Mouse (Mus musculus) G1E (cell line): ENCODE measurements around the gene Arid2. TPM values are rescaled to one million over a fixed set of nuclear protein-coding genes. Genes with fewer than 3 reads are reported as not detected.

Experiments used
- ATAC-seq: 2 replicates; pipeline ENCODE4 v1.8.0; 2016; ENCODE audit warnings: mild to moderate bottlenecking; ENCODE audit not compliant: insufficient number of reproducible peaks, poor library complexity, low FRiP score, severe bottlenecking; ENCODE audit errors: extremely low read depth
- DNase-seq: peaks from one replicate; pipeline ENCODE4 v3.0.0; 2012; ENCODE audit warnings: low spot score
- H3K27me3 ChIP-seq: 2 replicates; pipeline ENCODE4 v1.6.1; 2012; ENCODE audit warnings: mild to moderate bottlenecking, low read length, inconsistent platforms; ENCODE audit not compliant: insufficient read depth
- H3K36me3 ChIP-seq: replicated peaks from 2 replicates; pipeline ENCODE3; 2012; ENCODE audit warnings: mild to moderate bottlenecking, inconsistent platforms
- H3K4me1 ChIP-seq: 2 replicates; pipeline ENCODE4 v1.6.1; 2012; ENCODE audit warnings: low read depth, low read length, inconsistent platforms, mixed read lengths; ENCODE audit not compliant: insufficient read depth
- H3K4me3 ChIP-seq: 2 replicates; pipeline ENCODE4 v1.5.1; 2012; ENCODE audit warnings: low read depth, mild to moderate bottlenecking, inconsistent platforms, low read length, moderate library complexity, mixed read lengths
- H3K9me3 ChIP-seq: replicated peaks from 2 replicates; pipeline ENCODE4 v1.6.1; 2012; ENCODE audit warnings: inconsistent platforms
- CTCF ChIP-seq: IDR thresholded peaks from 2 replicates; pipeline ENCODE4 v1.5.1; 2012; ENCODE audit warnings: low read depth, low read length, inconsistent platforms, mixed read lengths
- GATA1 ChIP-seq: IDR thresholded peaks from 2 replicates; pipeline ENCODE4 v1.6.1; 2012; ENCODE audit warnings: borderline replicate concordance, low read length, inconsistent platforms, mixed read lengths
- GATA2 ChIP-seq: IDR thresholded peaks from 2 replicates; pipeline ENCODE4 v1.6.1; 2012; ENCODE audit warnings: low read depth, low read length, inconsistent platforms, borderline replicate concordance
- POLR2AphosphoS5 ChIP-seq: IDR thresholded peaks from 2 replicates; pipeline ENCODE4 v1.6.1; 2012; ENCODE audit warnings: low read depth, low read length, inconsistent platforms; ENCODE audit not compliant: insufficient replicate concordance
- TAL1 ChIP-seq: conservative IDR thresholded peaks from 2 replicates; pipeline ENCODE4 v1.6.1; 2012; ENCODE audit warnings: low read depth, low read length, inconsistent platforms, mixed read lengths
- polyA plus RNA-seq: library from polyadenylated mRNA; stranded (reverse); fragments of >175 nt; gene quantifications from 2 replicates; pipeline ENCODE4 v1.2.3, GENCODE M21; 2012
- total RNA-seq, 2 experiments: library from RNA; stranded (forward) in 1 of 2; stranded (reverse) in 1 of 2; fragments of 200-1000 nt in 1 of 2; fragments of >200 nt in 1 of 2; fragmentation: Nextera tagmentation in 1 of 2; gene quantifications; 2 replicates each; pipeline ENCODE4 v1.2.3; 2014 to 2017

Gene Arid2
- total and polyA plus RNA-seq, 3 experiments = 15.8 to 100 (median 48.7) TPM

GRCm38 (mm10) chr15:96388565-96388964 is 101.2 kb downstream of the Arid2 start:
- peaks cover 81% of the 10 kb centered on the region for H3K36me3 ChIP-seq
- H3K4me1 ChIP-seq = no peaks in the 10 kb centered on the region
- ATAC-seq (no peak), DNase-seq (no peak)
- H3K9me3 ChIP-seq = no peaks in the 10 kb centered on the region
- H3K4me3 ChIP-seq = no peak overlapping the region
- TF ChIP-seq TAL1 = no peak
- TF ChIP-seq GATA1 = no peak
- no peak for TF ChIP-seq POLR2AphosphoS5
- TF ChIP-seq CTCF = no peak
- TF ChIP-seq GATA2 = no peak
- H3K27me3 ChIP-seq = no peaks in the 10 kb centered on the region

- no peak for TF ChIP-seq POLR2AphosphoS5
- no peak for TF ChIP-seq TAL1
- no peak for TF ChIP-seq CTCF
- no peak for TF ChIP-seq GATA2
- TF ChIP-seq GATA1 = no peak
- Histone ChIP-seq H3K27me3 (no peaks in the 10 kb centered on the region), H3K4me1 (no peaks in the 10 kb centered on the region), H3K9me3 (no peaks in the 10 kb centered on the region), H3K36me3 (peaks cover 94% of the 10 kb centered on the region), H3K4me3 (no peak overlapping the region)
- ATAC-seq = no peak
- no peak for DNase-seq
These were observed 105.6 kb downstream of the Arid2 start for GRCm38 (mm10) chr15:96392878-96393277.

DNA sequence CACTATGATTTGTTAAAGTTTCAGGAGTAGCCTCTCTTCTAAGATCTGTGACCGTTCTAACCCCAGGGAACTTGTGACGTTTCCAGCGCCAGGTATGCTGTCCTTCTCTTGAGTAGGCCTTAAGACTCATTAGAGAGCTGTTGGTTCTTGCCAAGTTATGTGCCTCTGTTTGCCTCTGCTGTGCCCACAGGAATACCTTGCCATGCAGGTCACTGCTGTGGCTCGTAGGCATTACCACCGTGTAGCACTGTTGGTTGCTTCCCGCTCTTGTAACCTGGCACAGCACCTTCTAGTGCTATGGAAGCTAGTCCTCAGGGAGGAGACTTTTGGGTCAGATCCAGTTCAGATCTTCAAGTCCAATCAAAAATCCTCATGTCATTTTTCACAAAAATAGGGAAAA is 107.8 kb downstream of the Arid2 start:
- TF ChIP-seq POLR2AphosphoS5 (no peak), GATA1 (no peak)

DNA sequence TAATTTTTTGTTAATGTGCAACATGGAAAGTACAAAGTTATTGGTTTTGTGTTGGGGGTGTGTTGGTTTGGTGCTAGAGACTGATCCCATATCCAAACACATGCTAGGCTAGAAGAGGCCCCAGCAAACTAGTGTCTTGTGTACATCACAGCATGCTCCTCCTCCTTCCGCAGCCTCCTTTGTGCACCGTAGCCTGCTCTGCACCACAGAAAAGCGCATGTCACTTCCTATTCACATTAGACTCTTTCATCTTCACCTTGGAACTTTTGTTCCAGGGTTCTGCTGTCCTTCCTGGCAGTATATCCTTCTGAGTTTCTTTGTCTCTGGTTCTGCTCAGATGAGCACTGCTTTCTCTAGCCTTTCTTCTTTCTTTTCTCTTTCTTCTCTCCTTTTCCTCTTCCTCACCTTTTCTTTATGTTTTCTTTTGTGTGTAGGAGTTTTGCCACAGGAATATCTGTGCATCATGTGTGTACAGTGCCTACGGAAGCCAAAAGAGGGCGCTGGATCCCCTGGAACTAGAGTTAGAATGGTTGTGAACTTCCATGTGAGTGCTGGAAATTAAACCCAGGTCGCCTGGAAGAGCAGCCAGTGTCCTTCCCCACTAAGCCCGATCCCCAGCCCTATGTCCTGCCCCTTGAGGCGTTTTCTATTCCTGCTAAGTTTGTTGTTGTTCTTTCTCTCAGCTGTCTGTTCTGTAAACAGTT is 109.5 kb downstream of the Arid2 start:
- peaks cover 88% of the 10 kb centered on the region for H3K36me3 ChIP-seq
- H3K27me3 ChIP-seq = no peaks in the 10 kb centered on the region
- H3K4me3 ChIP-seq = no peak overlapping the region
- no peaks in the 10 kb centered on the region for H3K4me1 ChIP-seq
- ATAC-seq (no peak), DNase-seq (no peak)
- H3K9me3 ChIP-seq = no peaks in the 10 kb centered on the region
- TF ChIP-seq TAL1 (no peak), CTCF (no peak), GATA2 (no peak), GATA1 (no peak), POLR2AphosphoS5 (no peak)

More for the DNA sequence above, 107.8 kb downstream of the Arid2 start:
- Histone ChIP-seq H3K36me3 (peaks cover 93% of the 10 kb centered on the region), H3K9me3 (no peaks in the 10 kb centered on the region), H3K4me3 (no peak overlapping the region), H3K27me3 (no peaks in the 10 kb centered on the region), H3K4me1 (no peaks in the 10 kb centered on the region)
- DNase-seq (no peak), ATAC-seq (no peak)

DNA sequence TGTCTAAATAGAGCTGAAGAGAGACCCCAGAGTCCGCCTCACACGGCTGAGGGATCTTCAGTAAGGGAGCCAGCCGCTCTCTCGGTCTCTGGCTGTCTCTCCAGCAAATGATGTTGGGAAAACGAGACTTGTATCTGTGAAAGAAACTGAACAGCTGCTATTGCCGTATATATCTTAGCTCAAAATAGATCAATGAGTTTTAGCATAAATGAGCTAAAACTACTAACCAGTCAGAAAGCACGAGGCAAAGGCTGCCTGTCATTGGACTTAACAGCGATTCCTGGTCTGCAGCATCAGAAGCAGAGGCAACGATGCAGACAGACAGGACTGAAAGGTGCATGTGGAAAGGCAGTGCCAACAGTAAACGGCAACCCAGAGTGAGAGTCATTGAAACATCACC is 111.0 kb downstream of the Arid2 start:
- Histone ChIP-seq H3K36me3 (peaks cover 88% of the 10 kb centered on the region), H3K9me3 (no peaks in the 10 kb centered on the region), H3K4me1 (no peaks in the 10 kb centered on the region), H3K4me3 (no peak overlapping the region), H3K27me3 (no peaks in the 10 kb centered on the region)
- no peak for ATAC-seq
- no peak for TF ChIP-seq GATA2
- TF ChIP-seq GATA1 = no peak
- TF ChIP-seq CTCF = no peak
- TF ChIP-seq TAL1 = no peak
- TF ChIP-seq POLR2AphosphoS5 = no peak
- DNase-seq = no peak

DNA sequence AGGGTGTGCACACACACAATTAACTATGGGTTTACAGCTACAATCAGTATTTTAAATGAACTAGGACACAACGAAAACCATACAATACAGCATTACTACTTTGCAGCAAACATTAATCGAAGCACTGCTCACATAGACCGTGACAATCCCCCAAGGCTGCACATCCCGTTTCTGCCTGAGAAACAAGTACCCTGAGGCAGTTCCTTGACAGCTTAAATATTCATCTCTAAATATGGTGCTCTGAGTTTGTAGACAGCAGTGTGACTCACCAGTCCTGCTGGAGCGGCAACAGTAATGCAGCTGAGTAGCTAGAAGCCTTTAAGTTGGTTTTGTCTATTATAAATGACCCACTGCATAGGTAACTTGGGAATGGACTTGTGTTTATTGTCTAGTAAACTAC is 118.2 kb downstream of the Arid2 start:
- TF ChIP-seq TAL1 = no peak
- no peak for TF ChIP-seq GATA2
- TF ChIP-seq POLR2AphosphoS5 = no peak
- TF ChIP-seq GATA1 = no peak
- TF ChIP-seq CTCF = no peak

GRCm38 (mm10) chr15:96406253-96406652 is 118.9 kb downstream of the Arid2 start:
- Histone ChIP-seq H3K4me3 (no peak overlapping the region), H3K36me3 (peaks cover 80% of the 10 kb centered on the region), H3K9me3 (no peaks in the 10 kb centered on the region), H3K4me1 (peaks cover 4% of the 10 kb centered on the region), H3K27me3 (no peaks in the 10 kb centered on the region)
- no peak for DNase-seq
- no peak for TF ChIP-seq TAL1
- TF ChIP-seq GATA1 = no peak
- no peak for ATAC-seq

More for the DNA sequence above, 118.2 kb downstream of the Arid2 start:
- no peak overlapping the region for H3K4me3 ChIP-seq
- H3K27me3 ChIP-seq = no peaks in the 10 kb centered on the region
- no peak for DNase-seq
- peaks cover 78% of the 10 kb centered on the region for H3K36me3 ChIP-seq
- peaks cover 4% of the 10 kb centered on the region for H3K4me1 ChIP-seq
- no peaks in the 10 kb centered on the region for H3K9me3 ChIP-seq
- no peak for ATAC-seq
